In the genomic region with DNA sequence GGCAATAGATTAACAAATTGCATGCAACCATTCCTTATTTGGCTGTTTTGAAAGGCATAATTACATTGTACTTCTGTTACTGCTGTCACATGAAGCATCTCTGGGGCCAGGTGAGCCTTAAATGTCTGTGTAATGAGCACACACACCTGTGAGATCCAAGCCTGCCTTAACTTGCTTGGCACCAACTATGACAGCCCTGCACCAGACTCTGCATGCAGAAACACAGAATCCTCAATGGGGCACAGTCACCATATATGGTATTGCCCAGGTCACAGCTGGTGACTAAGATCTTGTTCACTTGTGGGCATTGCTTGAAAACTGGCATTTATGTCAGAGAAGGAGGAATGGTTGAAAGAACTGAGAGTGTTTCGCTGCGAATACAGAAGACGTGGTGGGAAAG, we compare ENCODE assay signal across 21 mouse cellular contexts.
"Had no signal": no experiment of that assay in that cellular context is flagged by ENCODE, and none has a peak within 500 bp of the region (broad histone marks: within the 10 kb centered on the region; RNA-seq: fewer than 3 reads in every experiment).

No protein-coding gene starts in this region.

- H3K9me3 ChIP-seq: intestine, embryonic 15.5 days; kidney, embryonic 15.5 days; limb, embryonic 12.5 days; limb, embryonic 15.5 days; midbrain, embryonic 12.5 days; midbrain, embryonic 15.5 days; neural tube, embryonic 13.5 days had no signal

- DNase-seq: kidney, adult 11 months; kidney, adult 8-10 months; kidney, postnatal 14 days; kidney, postnatal 4 days; left cerebral cortex, postnatal 4 days; liver, postnatal 0 days; lung, embryonic 14.5 days; thymus, adult 2 months; thymus, postnatal 14 days; thymus, postnatal 4 days had no signal

- H3K4me3 ChIP-seq: intestine, embryonic 15.5 days; kidney, embryonic 15.5 days; limb, embryonic 12.5 days; limb, embryonic 15.5 days; midbrain, embryonic 12.5 days; midbrain, embryonic 15.5 days; neural tube, embryonic 13.5 days had no signal

- ATAC-seq: liver, postnatal 0 days; lung, postnatal 0 days; midbrain, embryonic 15.5 days had no signal

- H3K4me2 ChIP-seq: intestine, embryonic 15.5 days; kidney, embryonic 15.5 days; limb, embryonic 12.5 days; limb, embryonic 15.5 days; liver, embryonic 11.5 days; lung, embryonic 14.5 days; midbrain, embryonic 12.5 days; midbrain, embryonic 15.5 days; neural tube, embryonic 13.5 days had no signal

- H3K27ac ChIP-seq: intestine, embryonic 15.5 days; kidney, embryonic 15.5 days; limb, embryonic 12.5 days; liver, embryonic 14.5 days; macrophage; midbrain, embryonic 12.5 days; midbrain, embryonic 15.5 days; neural tube, embryonic 13.5 days had no signal

- H3K4me1 ChIP-seq: intestine, embryonic 15.5 days; midbrain, embryonic 15.5 days had no signal

- H3K9ac ChIP-seq: intestine, embryonic 15.5 days; kidney, embryonic 15.5 days; limb, embryonic 12.5 days; limb, embryonic 15.5 days; liver, embryonic 14.5 days; liver, postnatal 0 days; lung, embryonic 14.5 days; midbrain, embryonic 12.5 days; midbrain, embryonic 15.5 days; neural tube, embryonic 13.5 days had no signal

- H3K27me3 ChIP-seq: intestine, embryonic 15.5 days; kidney, embryonic 15.5 days; limb, embryonic 12.5 days; limb, embryonic 15.5 days; midbrain, embryonic 12.5 days; midbrain, embryonic 15.5 days; neural tube, embryonic 13.5 days had no signal
